Comparison of ENCODE assay signal across 8 mouse cellular contexts in genomic region chr11:69837952-69838713, GRCm38 (mm10). TPM values are rescaled to one million over a fixed set of nuclear protein-coding genes. Genes with fewer than 3 reads are reported as not detected.
A peak's percentile ranks its signal among the peaks of the same experiment; 100 is the strongest.
DNase-seq lines count a peak whose midpoint lies in the region; ATAC-seq and TF ChIP-seq lines count a peak whose summit lies in the region.

Gene Tmem256 (plus strand): TSS chr11:69838514.

- WGBS in embryonic facial prominence, embryonic 14.5 days = under 1% methylated on average over 28 of the region's 34 CpGs
- WGBS in heart, adult 2 months = under 1% methylated on average over 34 of the region's 34 CpGs
- WGBS in limb, embryonic 13.5 days = under 1% methylated on average over 34 of the region's 34 CpGs
- 1% methylated on average over 31 of the region's 34 CpGs for WGBS in midbrain, embryonic 16.5 days

- TF ChIP-seq EP300 in heart, adult 2 months (IDR thresholded peaks at IDR 0.05; ENCODE audit: insufficient read depth, low read depth, low read length) = no peak

- intact Hi-C loops in heart, adult 2 months (cut with DNase I) = loop anchor here (2.0 kb wide), 3 partner anchors 35 to 79 kb away; partner anchors contain the start of genes Polr2a and Tmem95

- H3K9ac ChIP-seq in embryonic facial prominence, embryonic 14.5 days (ENCODE audit: low read depth, low read length) = peak within 1 kb of the TSS; percentile 81
- H3K9ac ChIP-seq in heart, adult 2 months (ENCODE audit: low read depth, low read length) = peak within 1 kb of the TSS; percentile 80
- H3K9ac ChIP-seq in limb, embryonic 13.5 days = peak within 1 kb of the TSS; percentile 91
- peak within 1 kb of the TSS; percentile 99 for H3K9ac ChIP-seq in midbrain, embryonic 16.5 days (ENCODE audit: low read depth, low read length)

- H3K27me3 ChIP-seq in embryonic facial prominence, embryonic 14.5 days (replicated peaks; ENCODE audit: control insufficient read depth, insufficient read depth, low read length) = no peaks in the 10 kb centered on the region
- no peaks in the 10 kb centered on the region; the same call in 1 of the 2 replicates for H3K27me3 ChIP-seq in heart, adult 2 months (ENCODE audit: control insufficient read depth, insufficient read depth, low read length)
- peaks cover 25% of the 10 kb centered on the region; the same call in 1 of the 2 replicates for H3K27me3 ChIP-seq in limb, embryonic 13.5 days
- no peaks in the 10 kb centered on the region for H3K27me3 ChIP-seq in midbrain, embryonic 16.5 days (ENCODE audit: control insufficient read depth, insufficient read depth, low read depth, low read length)

- peaks cover 28% of the 10 kb centered on the region for H3K4me1 ChIP-seq in embryonic facial prominence, embryonic 14.5 days (ENCODE audit: control insufficient read depth, insufficient read depth, low read length)
- peaks cover 2% of the 10 kb centered on the region for H3K4me1 ChIP-seq in heart, adult 2 months (ENCODE audit: control insufficient read depth, insufficient read depth, low read length)
- H3K4me1 ChIP-seq in limb, embryonic 13.5 days = peaks cover 43% of the 10 kb centered on the region
- H3K4me1 ChIP-seq in midbrain, embryonic 16.5 days (ENCODE audit: control insufficient read depth, insufficient read depth, low read length) = peaks cover 30% of the 10 kb centered on the region

- peak; percentile 92 for ATAC-seq in embryonic facial prominence, embryonic 14.5 days (ENCODE audit: low read depth)
- ATAC-seq in limb, embryonic 13.5 days (ENCODE audit: low FRiP score, low read depth) = peak; percentile 91
- ATAC-seq in midbrain, embryonic 16.5 days = peak; percentile 88

- H3K9me3 ChIP-seq in embryonic facial prominence, embryonic 14.5 days (ENCODE audit: control insufficient read depth, low read length) = no peaks in the 10 kb centered on the region
- H3K9me3 ChIP-seq in limb, embryonic 13.5 days = no peaks in the 10 kb centered on the region
- H3K9me3 ChIP-seq in midbrain, embryonic 16.5 days (replicated peaks; ENCODE audit: control insufficient read depth, low read length, poor library complexity, severe bottlenecking) = no peaks in the 10 kb centered on the region

- peak within 1 kb of the TSS; percentile 73 for H3K4me3 ChIP-seq in embryonic facial prominence, embryonic 14.5 days (ENCODE audit: low read depth, low read length)
- peak within 1 kb of the TSS; percentile 58 for H3K4me3 ChIP-seq in heart, adult 2 months
- peak within 1 kb of the TSS; percentile 81 for H3K4me3 ChIP-seq in limb, embryonic 13.5 days
- H3K4me3 ChIP-seq in midbrain, embryonic 16.5 days (ENCODE audit: low read depth, low read length) = peak within 1 kb of the TSS; percentile 94

- DNase-seq in 3T3-L1 (ENCODE audit: low read depth, low spot score) = peak; percentile 99
- peak; percentile 76 to 88 for DNase-seq in adrenal gland, postnatal 4 days (ENCODE audit: low spot score in 2 of 2)
- DNase-seq in embryonic facial prominence, embryonic 14.5 days (ENCODE audit: low spot score) = peak; percentile 99
- DNase-seq in heart, adult 2 months = peak; percentile 94 to 95
- peak; percentile 98 to 99 for DNase-seq in kidney, adult 8-10 months
- peak; percentile 93 to 95 for DNase-seq in spleen, postnatal 10 days (ENCODE audit: low spot score in 2 of 2)

- H3K27ac ChIP-seq in embryonic facial prominence, embryonic 14.5 days (replicated peaks; ENCODE audit: low read depth, low read length) = peak within 1 kb of the TSS; percentile 92
- H3K27ac ChIP-seq in heart, adult 2 months = peak within 1 kb of the TSS; percentile 94
- H3K27ac ChIP-seq in limb, embryonic 13.5 days = peak within 1 kb of the TSS; percentile 93
- peak within 1 kb of the TSS; percentile 98 for H3K27ac ChIP-seq in midbrain, embryonic 16.5 days (ENCODE audit: low read length)

- peaks cover 9% of the 10 kb centered on the region for H3K36me3 ChIP-seq in embryonic facial prominence, embryonic 14.5 days (ENCODE audit: control insufficient read depth, insufficient read depth, low read length)
- peaks cover 2% of the 10 kb centered on the region; the same call in 1 of the 2 replicates for H3K36me3 ChIP-seq in heart, adult 2 months (ENCODE audit: control insufficient read depth, insufficient read depth, low read length)
- peaks cover 8% of the 10 kb centered on the region for H3K36me3 ChIP-seq in limb, embryonic 13.5 days
- peaks cover 4% of the 10 kb centered on the region; the same call in 1 of the 2 replicates for H3K36me3 ChIP-seq in midbrain, embryonic 16.5 days (ENCODE audit: control insufficient read depth, insufficient read depth, low read length)

- H3K79me2 ChIP-seq in heart, adult 2 months (replicated peaks; ENCODE audit: control insufficient read depth, insufficient read depth, low read length) = no peaks in the 10 kb centered on the region

- H3K4me2 ChIP-seq in embryonic facial prominence, embryonic 14.5 days (ENCODE audit: low read depth, low read length) = peak within 1 kb of the TSS; percentile 95
- H3K4me2 ChIP-seq in limb, embryonic 13.5 days (replicated peaks) = peak within 1 kb of the TSS; percentile 93
- H3K4me2 ChIP-seq in midbrain, embryonic 16.5 days (ENCODE audit: low read length) = peak within 1 kb of the TSS; percentile 97

- no peak for TF ChIP-seq CTCF in heart, adult 2 months (IDR thresholded peaks at IDR 0.05)

- TF ChIP-seq POLR2A in heart, adult 2 months (IDR thresholded peaks at IDR 0.05; ENCODE audit: insufficient read depth, low read depth, low read length) = peak; percentile 90

RNA-seq across cellular contexts. Expression of gene Tmem256, which starts in this region (rescaled TPM):
- total RNA-seq in adrenal gland, postnatal 4 days (2021) = 100 to 1,000 TPM; 141 to 143 TPM
- polyA plus RNA-seq in embryonic facial prominence, embryonic 14.5 days (2014; fragmentation: Nextera tagmentation; extraction: Ambion mirVana) = 379 and 388 TPM in 2 replicates
- 100 to 1,000 TPM; 214 to 254 TPM for total RNA-seq in heart, adult 2 months (2021)
- polyA plus RNA-seq in heart, adult 2 months (2012; rRNA removed) = 308 and 350 TPM in 2 replicates
- 368 and 376 TPM in 2 replicates for polyA plus RNA-seq in limb, embryonic 13.5 days (2015; fragmentation: Nextera tagmentation; extraction: Ambion mirVana)
- polyA plus RNA-seq in midbrain, embryonic 16.5 days (2015; fragmentation: Nextera tagmentation; extraction: Ambion mirVana) = 271 and 312 TPM in 2 replicates

Comparison
In these comparisons a context has a peak if more than half of its experiments do, and no peak if none do; other contexts are left out.
1. Peak in every context shown above with its lines: DNase-seq, ATAC-seq, H3K4me3 ChIP-seq and H3K27ac ChIP-seq.